Mouse (Mus musculus): ENCODE measurements at regions not wholly inside any gene's neighbourhood (a gene's known extent, or its start where the extent isn't known, plus 50 kb on each side); places are given as distances from the start of the nearest gene placed in this dataset.

DNA sequence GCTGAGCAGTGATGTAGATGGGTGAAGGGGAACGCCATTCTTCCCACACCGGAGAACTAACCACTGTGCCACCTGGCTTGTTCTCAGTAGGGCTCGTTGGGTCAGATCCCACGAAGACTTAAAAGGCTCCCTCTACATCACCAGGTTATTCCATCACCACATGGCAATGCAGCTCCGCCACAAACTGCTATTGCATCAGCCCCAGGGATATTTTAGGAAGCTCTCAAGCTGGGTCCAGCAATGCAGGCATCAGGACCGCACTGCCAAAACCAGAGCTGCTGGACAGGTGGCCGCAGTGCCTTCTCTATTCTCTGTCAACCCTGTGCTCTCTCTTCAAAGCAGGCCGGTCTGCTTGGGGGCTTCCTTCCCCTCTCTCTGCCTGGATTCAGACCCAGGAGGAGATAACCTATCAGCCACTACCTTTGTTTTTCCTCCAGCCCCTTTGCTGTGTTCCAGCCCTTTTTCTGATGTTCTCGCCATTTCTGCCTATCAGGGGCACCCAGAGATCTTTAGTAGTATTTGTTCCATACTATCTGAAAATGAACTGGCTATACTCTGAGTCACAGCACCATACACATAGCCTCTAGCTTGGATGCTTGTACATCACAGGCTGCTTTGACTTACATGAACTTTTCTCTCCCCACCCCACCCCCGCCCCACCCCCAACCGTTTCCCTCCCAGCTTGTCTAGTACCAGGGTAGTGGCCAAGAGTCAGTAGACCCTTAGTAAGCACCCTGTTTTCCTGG is 87.8 kb upstream of the Ssbp2 start:
- Histone ChIP-seq H3K4me2 (ENCODE audit: low read depth, low read length) (peak overlapping the region; percentile 13; the same call in 1 of the 2 replicates), H3K27ac (ENCODE audit: low read length) (no peak overlapping the region; the same call in 1 of the 2 replicates), H3K9me3 (replicated peaks; ENCODE audit: control insufficient read depth, low read length) (no peaks in the 10 kb centered on the region), H3K4me1 (ENCODE audit: control insufficient read depth, low read depth, low read length) (peaks cover 22% of the 10 kb centered on the region), H3K9ac (ENCODE audit: low read depth, low read length) (no peak overlapping the region; the same call in 1 of the 2 replicates), H3K36me3 (ENCODE audit: control insufficient read depth, insufficient read depth) (no peaks in the 10 kb centered on the region), H3K27me3 (ENCODE audit: control insufficient read depth, insufficient read depth, low read depth, low read length) (no peaks in the 10 kb centered on the region), H3K4me3 (ENCODE audit: low read depth, low read length) (no peak overlapping the region)
- 38% methylated on average over 11 of the region's 11 CpGs for WGBS (ENCODE audit: insufficient replicate concordance)
- 0 out of 2 replicates have a peak, but pooled peaks have one; percentile 15 for ATAC-seq (ENCODE audit: low read depth)

DNA sequence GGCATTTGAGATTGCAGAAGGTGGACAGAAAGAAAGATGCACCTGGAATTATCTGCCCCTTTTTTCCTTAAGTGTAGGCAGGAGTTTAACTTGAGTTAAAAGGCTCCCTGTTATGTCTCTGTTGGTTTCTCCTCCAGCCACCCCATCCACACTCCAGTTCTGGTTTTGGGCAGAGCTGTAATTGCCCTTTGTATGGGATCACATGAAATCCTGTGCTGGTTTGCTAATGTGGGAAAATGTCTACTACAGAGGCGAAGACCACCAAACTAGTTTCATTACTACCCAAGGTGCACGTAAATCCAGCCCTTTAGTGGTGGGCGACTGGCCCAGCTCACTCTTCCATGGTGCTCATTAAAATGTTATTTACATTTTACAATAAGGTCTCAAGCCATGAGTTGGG is 85.9 kb upstream of the Ssbp2 start:
- peaks cover 22% of the 10 kb centered on the region for H3K4me1 ChIP-seq (ENCODE audit: control insufficient read depth, low read depth, low read length)
- ATAC-seq (ENCODE audit: low read depth), result no peak
- H3K27me3 ChIP-seq (ENCODE audit: control insufficient read depth, insufficient read depth, low read depth, low read length), result no peaks in the 10 kb centered on the region
- H3K9ac ChIP-seq (ENCODE audit: low read depth, low read length), result no peak overlapping the region
- no peak overlapping the region for H3K4me2 ChIP-seq (ENCODE audit: low read depth, low read length)
- no peaks in the 10 kb centered on the region for H3K36me3 ChIP-seq (ENCODE audit: control insufficient read depth, insufficient read depth)
- H3K4me3 ChIP-seq (ENCODE audit: low read depth, low read length), result no peak overlapping the region
- no peaks in the 10 kb centered on the region for H3K9me3 ChIP-seq (replicated peaks; ENCODE audit: control insufficient read depth, low read length)
- H3K27ac ChIP-seq (ENCODE audit: low read length), result no peak overlapping the region
- whole genome bisulfite sequencing (ENCODE audit: insufficient replicate concordance), result 42% methylated on average over 3 of the region's 3 CpGs

- 71% methylated on average over 3 of the region's 3 CpGs for WGBS (ENCODE audit: insufficient replicate concordance)
- Histone ChIP-seq H3K4me2 (ENCODE audit: low read depth, low read length) (no peak overlapping the region), H3K4me1 (ENCODE audit: control insufficient read depth, low read depth, low read length) (peaks cover 12% of the 10 kb centered on the region), H3K4me3 (ENCODE audit: low read depth, low read length) (no peak overlapping the region), H3K27ac (ENCODE audit: low read length) (no peak overlapping the region), H3K36me3 (ENCODE audit: control insufficient read depth, insufficient read depth) (no peaks in the 10 kb centered on the region), H3K9me3 (replicated peaks; ENCODE audit: control insufficient read depth, low read length) (no peaks in the 10 kb centered on the region), H3K9ac (ENCODE audit: low read depth, low read length) (no peak overlapping the region), H3K27me3 (ENCODE audit: control insufficient read depth, insufficient read depth, low read depth, low read length) (no peaks in the 10 kb centered on the region)
- ATAC-seq (ENCODE audit: low read depth), result no peak
Measured at GRCm38 (mm10) chr13:91376556-91376955, 83.5 kb upstream of the Ssbp2 start.

GRCm38 (mm10) chr13:91377428-91377827 is 82.7 kb upstream of the Ssbp2 start:
- Histone ChIP-seq H3K9ac (ENCODE audit: low read depth, low read length) (no peak overlapping the region), H3K4me3 (ENCODE audit: low read depth, low read length) (no peak overlapping the region), H3K9me3 (replicated peaks; ENCODE audit: control insufficient read depth, low read length) (no peaks in the 10 kb centered on the region), H3K27me3 (ENCODE audit: control insufficient read depth, insufficient read depth, low read depth, low read length) (no peaks in the 10 kb centered on the region), H3K36me3 (ENCODE audit: control insufficient read depth, insufficient read depth) (no peaks in the 10 kb centered on the region), H3K4me2 (ENCODE audit: low read depth, low read length) (no peak overlapping the region), H3K27ac (ENCODE audit: low read length) (no peak overlapping the region), H3K4me1 (ENCODE audit: control insufficient read depth, low read depth, low read length) (peaks cover 3% of the 10 kb centered on the region; the same call in 1 of the 2 replicates)
- 77% methylated on average over 7 of the region's 7 CpGs for WGBS (ENCODE audit: insufficient replicate concordance)
- no peak for ATAC-seq (ENCODE audit: low read depth)

DNA sequence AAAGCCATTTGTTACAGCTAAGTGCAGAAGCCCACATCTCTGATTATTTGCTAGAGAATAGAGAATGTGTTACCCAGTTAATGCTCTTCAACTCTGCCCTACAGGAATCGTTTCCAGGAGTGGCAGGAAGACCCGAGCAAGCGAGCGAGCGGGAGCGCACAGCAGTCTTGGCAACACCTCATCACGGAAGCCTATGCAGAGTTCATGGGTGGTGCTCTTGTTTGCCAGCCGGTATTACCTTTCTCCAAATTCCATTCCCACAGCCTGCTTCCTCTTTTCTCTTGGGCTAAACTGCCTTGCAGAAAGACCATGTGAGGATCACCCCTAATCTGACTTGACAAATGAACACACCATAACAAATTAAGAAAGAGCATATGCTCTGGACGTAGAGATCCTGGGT is 82.1 kb upstream of the Ssbp2 start:
- Histone ChIP-seq H3K9me3 (replicated peaks; ENCODE audit: control insufficient read depth, low read length) (no peaks in the 10 kb centered on the region), H3K4me1 (ENCODE audit: control insufficient read depth, low read depth, low read length) (no peaks in the 10 kb centered on the region; the same call in 1 of the 2 replicates), H3K4me2 (ENCODE audit: low read depth, low read length) (no peak overlapping the region), H3K4me3 (ENCODE audit: low read depth, low read length) (no peak overlapping the region), H3K27me3 (ENCODE audit: control insufficient read depth, insufficient read depth, low read depth, low read length) (no peaks in the 10 kb centered on the region), H3K27ac (ENCODE audit: low read length) (no peak overlapping the region), H3K36me3 (ENCODE audit: control insufficient read depth, insufficient read depth) (no peaks in the 10 kb centered on the region), H3K9ac (ENCODE audit: low read depth, low read length) (no peak overlapping the region)
- no peak for ATAC-seq (ENCODE audit: low read depth)
- WGBS (ENCODE audit: insufficient replicate concordance), result 88% methylated on average over 9 of the region's 9 CpGs

DNA sequence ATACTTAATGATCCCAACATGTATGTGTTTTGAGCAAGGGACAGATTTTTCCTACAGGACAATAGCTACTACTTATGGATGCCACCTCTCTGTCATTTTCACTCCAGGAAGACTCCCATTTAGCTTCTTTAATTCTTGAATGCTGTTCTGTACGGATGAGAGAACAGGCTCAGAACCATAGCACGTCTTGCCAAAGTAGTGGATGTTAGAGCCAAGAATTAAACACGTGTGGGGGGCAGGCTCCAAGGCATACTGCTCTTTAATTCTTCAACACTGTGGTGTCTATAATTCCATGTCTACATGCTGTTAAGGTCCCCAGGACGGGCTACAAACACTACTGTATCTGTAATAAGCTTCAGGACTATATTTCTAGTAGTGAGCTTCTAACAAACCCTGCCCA is 74.7 kb upstream of the Ssbp2 start:
- no peaks in the 10 kb centered on the region for H3K9me3 ChIP-seq (replicated peaks; ENCODE audit: control insufficient read depth, low read length)
- no peak overlapping the region for H3K27ac ChIP-seq (ENCODE audit: low read length)
- no peak for ATAC-seq (ENCODE audit: low read depth)
- no peaks in the 10 kb centered on the region for H3K27me3 ChIP-seq (ENCODE audit: control insufficient read depth, insufficient read depth, low read depth, low read length)
- no peak overlapping the region for H3K4me2 ChIP-seq (ENCODE audit: low read depth, low read length)
- H3K36me3 ChIP-seq (ENCODE audit: control insufficient read depth, insufficient read depth), result no peaks in the 10 kb centered on the region
- H3K4me1 ChIP-seq (ENCODE audit: control insufficient read depth, low read depth, low read length), result no peaks in the 10 kb centered on the region
- WGBS (ENCODE audit: insufficient replicate concordance), result 56% methylated on average over 4 of the region's 4 CpGs
- H3K9ac ChIP-seq (ENCODE audit: low read depth, low read length), result no peak overlapping the region
- no peak overlapping the region for H3K4me3 ChIP-seq (ENCODE audit: low read depth, low read length)

GRCm38 (mm10) chr13:91387913-91388312 is 72.2 kb upstream of the Ssbp2 start:
- Histone ChIP-seq H3K27ac (ENCODE audit: low read length) (no peak overlapping the region), H3K4me2 (ENCODE audit: low read depth, low read length) (no peak overlapping the region), H3K9me3 (replicated peaks; ENCODE audit: control insufficient read depth, low read length) (no peaks in the 10 kb centered on the region), H3K9ac (ENCODE audit: low read depth, low read length) (no peak overlapping the region), H3K4me3 (ENCODE audit: low read depth, low read length) (no peak overlapping the region), H3K4me1 (ENCODE audit: control insufficient read depth, low read depth, low read length) (no peaks in the 10 kb centered on the region), H3K36me3 (ENCODE audit: control insufficient read depth, insufficient read depth) (no peaks in the 10 kb centered on the region), H3K27me3 (ENCODE audit: control insufficient read depth, insufficient read depth, low read depth, low read length) (no peaks in the 10 kb centered on the region; the same call in 1 of the 2 replicates)
- ATAC-seq (ENCODE audit: low read depth), result no peak
- 68% methylated on average over 10 of the region's 10 CpGs for WGBS (ENCODE audit: insufficient replicate concordance)

DNA sequence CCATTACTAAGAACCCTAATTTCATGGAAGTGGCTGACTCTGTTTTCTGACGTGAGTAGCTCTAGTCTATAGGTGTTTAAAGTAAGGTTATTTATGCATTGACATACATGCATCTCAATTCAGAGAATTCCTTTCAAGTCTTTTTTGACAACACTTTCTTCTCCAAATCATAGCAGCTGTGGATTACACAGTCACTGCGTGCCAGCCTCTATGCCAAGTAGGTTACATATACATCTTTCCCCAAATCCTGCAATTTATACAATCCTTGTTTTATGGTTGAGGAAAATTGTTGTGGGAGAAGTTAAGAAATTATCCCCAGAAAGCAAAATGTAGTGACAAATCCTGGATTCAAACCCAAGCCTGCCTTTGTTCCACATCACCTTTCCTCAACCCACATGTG is 56.5 kb upstream of the Ssbp2 start:
- no peak overlapping the region for H3K9ac ChIP-seq (ENCODE audit: low read depth, low read length)

GRCm38 (mm10) chr13:91405027-91405426 is 55.1 kb upstream of the Ssbp2 start:
- Histone ChIP-seq H3K9me3 (replicated peaks; ENCODE audit: control insufficient read depth, low read length) (no peaks in the 10 kb centered on the region), H3K4me2 (ENCODE audit: low read depth, low read length) (no peak overlapping the region), H3K27me3 (ENCODE audit: control insufficient read depth, insufficient read depth, low read depth, low read length) (no peaks in the 10 kb centered on the region), H3K4me1 (ENCODE audit: control insufficient read depth, low read depth, low read length) (no peaks in the 10 kb centered on the region), H3K9ac (ENCODE audit: low read depth, low read length) (no peak overlapping the region), H3K36me3 (ENCODE audit: control insufficient read depth, insufficient read depth) (no peaks in the 10 kb centered on the region), H3K27ac (ENCODE audit: low read length) (no peak overlapping the region), H3K4me3 (ENCODE audit: low read depth, low read length) (no peak overlapping the region)
- WGBS (ENCODE audit: insufficient replicate concordance), result 67% methylated on average over 2 of the region's 2 CpGs
- no peak for ATAC-seq (ENCODE audit: low read depth)

More for the DNA sequence above, 56.5 kb upstream of the Ssbp2 start:
- 69% methylated on average over 2 of the region's 2 CpGs for whole genome bisulfite sequencing (ENCODE audit: insufficient replicate concordance)
- H3K27me3 ChIP-seq (ENCODE audit: control insufficient read depth, insufficient read depth, low read depth, low read length), result no peaks in the 10 kb centered on the region
- no peak overlapping the region for H3K4me2 ChIP-seq (ENCODE audit: low read depth, low read length)
- no peak for ATAC-seq (ENCODE audit: low read depth)
- H3K4me1 ChIP-seq (ENCODE audit: control insufficient read depth, low read depth, low read length), result no peaks in the 10 kb centered on the region
- no peaks in the 10 kb centered on the region for H3K36me3 ChIP-seq (ENCODE audit: control insufficient read depth, insufficient read depth)
- H3K9me3 ChIP-seq (replicated peaks; ENCODE audit: control insufficient read depth, low read length), result no peaks in the 10 kb centered on the region
- H3K27ac ChIP-seq (ENCODE audit: low read length), result no peak overlapping the region
- H3K4me3 ChIP-seq (ENCODE audit: low read depth, low read length), result no peak overlapping the region
